Mouse (Mus musculus): ENCODE results near the gene Nudt6. TPM values are rescaled to one million over a fixed set of nuclear protein-coding genes. Genes with fewer than 3 reads are reported as not detected.

The Nudt6 gene
- polyA plus RNA-seq (2015; fragmentation: Nextera tagmentation; extraction: Ambion mirVana), result 8.3 and 8.6 TPM in 2 replicates

DNA sequence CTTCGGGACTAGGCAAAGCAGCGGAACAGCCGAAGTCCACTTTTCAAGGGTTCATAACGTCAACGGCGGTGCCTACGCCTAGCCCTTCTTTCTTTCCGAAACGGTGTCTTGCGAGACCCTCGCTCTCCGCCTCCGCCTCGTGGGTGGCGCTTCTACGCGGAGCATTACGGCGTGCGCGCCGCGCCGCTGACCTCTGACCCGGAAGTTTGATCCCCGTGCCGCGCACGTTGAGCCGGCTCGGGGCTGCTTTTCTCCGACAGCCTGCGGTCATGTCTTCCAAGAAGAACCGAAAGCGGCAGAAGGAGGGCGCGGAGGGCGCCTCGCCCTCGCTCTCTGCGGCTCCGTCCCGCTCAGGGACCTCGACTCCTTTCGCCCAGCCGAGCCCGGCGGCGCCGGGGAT, at the start of gene Nudt6:
TSS of gene Nudt6 (minus strand) at position 140 of the 400 bp plus-strand sequence.
- ATAC-seq (ENCODE audit: insufficient read depth, low FRiP score, low read depth), result peak; percentile 87
- H3K4me1 ChIP-seq, result peaks cover 7% of the 10 kb centered on the region; the same call in 1 of the 2 replicates
- WGBS, result under 1% methylated on average over 50 of the region's 50 CpGs
- peak within 1 kb of the TSS; percentile 95 for H3K27ac ChIP-seq
- H3K9ac ChIP-seq, result peak within 1 kb of the TSS; percentile 66
- peak within 1 kb of the TSS; percentile 78 for H3K4me2 ChIP-seq
- no peaks in the 10 kb centered on the region for H3K27me3 ChIP-seq (replicated peaks)
- H3K4me3 ChIP-seq (replicated peaks), result peak within 1 kb of the TSS; percentile 90
- H3K9me3 ChIP-seq, result no peaks in the 10 kb centered on the region
- no peaks in the 10 kb centered on the region for H3K36me3 ChIP-seq

DNA sequence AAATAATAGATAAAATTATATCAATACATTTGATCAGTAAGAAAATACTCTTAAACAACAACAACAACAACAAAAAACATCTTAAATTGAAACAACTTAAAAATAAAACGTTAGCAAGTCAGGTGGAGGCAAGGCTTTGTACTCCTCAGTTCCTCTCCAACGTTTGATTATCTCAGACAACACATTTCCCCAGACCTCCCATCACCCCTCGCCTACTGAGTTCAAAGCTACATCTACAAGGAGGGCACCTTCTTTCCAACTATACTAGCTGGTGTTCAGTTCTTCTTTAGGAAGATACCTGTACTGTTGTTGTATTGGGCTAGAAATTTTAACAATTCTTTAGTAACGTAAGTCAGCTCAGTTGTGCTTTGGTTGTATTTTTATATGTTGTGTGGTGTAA, 49.3 kb upstream of the Nudt6 start:
- H3K27ac ChIP-seq, result no peak overlapping the region
- no peaks in the 10 kb centered on the region for H3K27me3 ChIP-seq (replicated peaks)
- H3K9me3 ChIP-seq, result no peaks in the 10 kb centered on the region
- no peak for ATAC-seq (ENCODE audit: insufficient read depth, low FRiP score, low read depth)
- no peak overlapping the region for H3K9ac ChIP-seq
- H3K4me3 ChIP-seq (replicated peaks), result no peak overlapping the region
- H3K36me3 ChIP-seq, result no peaks in the 10 kb centered on the region
- H3K4me1 ChIP-seq, result no peaks in the 10 kb centered on the region
- no peak overlapping the region for H3K4me2 ChIP-seq
- 77% methylated on average over 4 of the region's 4 CpGs for WGBS

DNA sequence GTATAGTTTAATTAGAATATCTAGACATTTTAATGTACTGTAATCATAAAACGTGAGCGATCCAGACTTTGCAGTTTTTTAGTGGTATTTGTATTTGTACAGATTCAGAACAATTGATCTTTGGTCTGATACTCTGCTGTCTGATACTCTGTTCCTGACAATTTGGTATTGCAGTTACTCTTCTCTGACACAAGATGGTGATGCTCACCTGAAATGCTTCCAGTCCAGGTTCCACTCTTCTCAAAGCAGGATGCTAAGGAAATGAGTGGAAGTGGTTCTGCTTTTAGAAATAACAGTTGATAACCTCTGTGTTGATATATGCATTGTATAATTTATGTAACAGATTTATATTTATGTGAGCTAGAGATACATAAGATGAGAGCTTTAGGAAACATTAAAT, 48.2 kb upstream of the Nudt6 start:
- WGBS, result 91% methylated on average over 2 of the region's 2 CpGs
- H3K4me1 ChIP-seq, result no peaks in the 10 kb centered on the region
- H3K4me3 ChIP-seq (replicated peaks), result no peak overlapping the region
- ATAC-seq (ENCODE audit: insufficient read depth, low FRiP score, low read depth), result no peak
- H3K9me3 ChIP-seq, result no peaks in the 10 kb centered on the region
- no peak overlapping the region for H3K9ac ChIP-seq
- H3K36me3 ChIP-seq, result no peaks in the 10 kb centered on the region
- no peaks in the 10 kb centered on the region for H3K27me3 ChIP-seq (replicated peaks)
- H3K27ac ChIP-seq, result no peak overlapping the region
- no peak overlapping the region for H3K4me2 ChIP-seq

DNA sequence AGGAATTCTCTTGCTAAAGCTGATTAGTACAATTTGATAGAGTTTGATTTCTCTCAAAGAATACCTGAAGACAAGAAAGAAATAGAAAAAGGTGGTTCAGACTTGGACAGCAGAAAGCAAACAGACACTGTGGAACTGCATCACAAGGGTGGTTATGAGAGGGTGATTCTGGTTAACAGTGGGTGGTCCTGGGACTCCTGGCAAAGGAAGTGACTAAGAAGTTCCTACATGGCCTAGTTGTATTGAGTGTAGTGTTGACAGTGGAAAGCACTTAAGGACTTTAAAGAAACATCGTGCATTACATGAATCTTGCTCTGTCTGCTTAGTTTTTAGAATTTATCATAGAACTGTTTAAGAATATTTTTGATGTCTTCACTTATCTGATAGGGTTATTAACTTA, 36.0 kb upstream of the Nudt6 start:
- no peak overlapping the region for H3K4me2 ChIP-seq
- H3K27ac ChIP-seq, result no peak overlapping the region
- H3K9me3 ChIP-seq, result no peaks in the 10 kb centered on the region
- no peak for ATAC-seq (ENCODE audit: insufficient read depth, low FRiP score, low read depth)
- WGBS, result 64% methylated on average over 1 of the region's 1 CpGs
- H3K4me3 ChIP-seq (replicated peaks), result no peak overlapping the region
- no peaks in the 10 kb centered on the region for H3K4me1 ChIP-seq
- H3K9ac ChIP-seq, result no peak overlapping the region
- H3K27me3 ChIP-seq (replicated peaks), result no peaks in the 10 kb centered on the region
- peaks cover 5% of the 10 kb centered on the region; the same call in 1 of the 2 replicates for H3K36me3 ChIP-seq

DNA sequence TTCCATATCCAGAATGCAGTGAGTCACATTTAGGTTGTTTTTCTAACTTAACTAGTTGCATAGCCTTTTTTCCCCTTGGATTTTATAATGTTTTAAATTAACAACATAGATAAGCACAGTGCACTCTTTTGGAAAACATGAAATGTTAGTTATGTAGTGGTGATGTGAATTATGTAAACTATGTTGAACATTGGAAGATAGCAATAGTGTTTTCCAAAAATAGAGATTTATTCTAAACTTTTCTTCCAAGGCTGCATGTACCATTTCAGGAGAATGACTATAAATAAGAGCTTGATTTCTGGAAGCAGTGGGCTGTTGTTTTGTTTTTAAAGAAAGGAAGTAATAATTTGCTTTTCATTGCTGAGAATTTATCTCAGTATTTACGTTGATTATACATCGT, 23.4 kb upstream of the Nudt6 start:
- 84% methylated on average over 2 of the region's 2 CpGs for WGBS
- Histone ChIP-seq H3K4me1 (no peaks in the 10 kb centered on the region), H3K9ac (no peak overlapping the region), H3K9me3 (no peaks in the 10 kb centered on the region), H3K4me2 (no peak overlapping the region), H3K27me3 (replicated peaks) (no peaks in the 10 kb centered on the region), H3K36me3 (no peaks in the 10 kb centered on the region), H3K27ac (no peak overlapping the region), H3K4me3 (replicated peaks) (no peak overlapping the region)
- no peak for ATAC-seq (ENCODE audit: insufficient read depth, low FRiP score, low read depth)

DNA sequence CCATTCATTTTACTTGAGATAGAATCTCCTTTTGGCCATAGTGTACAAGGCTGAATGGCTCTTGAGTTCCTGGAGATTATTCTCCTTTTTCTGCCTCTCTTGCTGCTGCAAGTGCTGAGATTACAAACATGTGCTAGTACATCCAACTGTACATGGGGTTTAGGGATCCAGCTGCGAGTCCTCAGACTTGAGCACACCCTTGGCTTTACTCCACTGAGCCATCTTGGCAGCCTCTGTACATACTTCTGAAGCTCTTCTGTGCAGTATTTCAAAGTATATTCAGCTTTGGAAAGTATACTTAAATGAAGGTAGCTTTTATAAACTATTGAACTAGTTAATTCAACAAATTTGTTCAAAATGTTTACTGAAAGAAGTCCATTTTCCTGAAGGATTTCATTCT, 19.8 kb upstream of the Nudt6 start:
- H3K27ac ChIP-seq, result peak overlapping the region; percentile 28; the same call in 1 of the 2 replicates
- no peak overlapping the region for H3K9ac ChIP-seq
- ATAC-seq (ENCODE audit: insufficient read depth, low FRiP score, low read depth), result no peak
- 39% methylated on average over 1 of the region's 1 CpGs for WGBS
- H3K27me3 ChIP-seq (replicated peaks), result no peaks in the 10 kb centered on the region
- H3K36me3 ChIP-seq, result no peaks in the 10 kb centered on the region
- no peaks in the 10 kb centered on the region for H3K4me1 ChIP-seq
- H3K4me3 ChIP-seq (replicated peaks), result no peak overlapping the region
- H3K4me2 ChIP-seq, result no peak overlapping the region
- H3K9me3 ChIP-seq, result no peaks in the 10 kb centered on the region

DNA sequence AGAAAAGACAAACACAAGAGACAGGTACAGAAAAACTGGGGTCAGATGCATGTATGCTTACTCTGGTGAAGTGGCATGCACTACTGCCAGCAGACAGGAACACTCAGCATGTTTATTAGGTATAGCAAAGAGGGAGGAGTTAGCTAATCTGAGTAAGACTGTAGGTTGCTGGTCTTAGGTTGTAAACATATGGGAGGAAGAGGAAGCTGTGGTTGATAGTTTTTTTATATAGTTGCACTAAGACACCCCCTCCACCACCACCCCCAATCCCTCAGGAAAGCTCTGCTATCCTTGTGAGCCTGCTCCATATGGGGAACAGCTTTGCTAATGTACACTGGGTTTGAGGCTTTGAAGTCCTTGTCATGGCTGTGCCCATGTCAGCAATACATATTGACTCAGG, 10.3 kb upstream of the Nudt6 start:
- no peaks in the 10 kb centered on the region for H3K27me3 ChIP-seq (replicated peaks)
- H3K4me1 ChIP-seq, result no peaks in the 10 kb centered on the region
- no peak overlapping the region for H3K4me2 ChIP-seq
- no peaks in the 10 kb centered on the region for H3K9me3 ChIP-seq
- ATAC-seq (ENCODE audit: insufficient read depth, low FRiP score, low read depth), result no peak
- no peak overlapping the region for H3K4me3 ChIP-seq (replicated peaks)
- no peak overlapping the region for H3K27ac ChIP-seq
- H3K36me3 ChIP-seq, result peaks cover 11% of the 10 kb centered on the region; the same call in 1 of the 2 replicates
- H3K9ac ChIP-seq, result no peak overlapping the region

DNA sequence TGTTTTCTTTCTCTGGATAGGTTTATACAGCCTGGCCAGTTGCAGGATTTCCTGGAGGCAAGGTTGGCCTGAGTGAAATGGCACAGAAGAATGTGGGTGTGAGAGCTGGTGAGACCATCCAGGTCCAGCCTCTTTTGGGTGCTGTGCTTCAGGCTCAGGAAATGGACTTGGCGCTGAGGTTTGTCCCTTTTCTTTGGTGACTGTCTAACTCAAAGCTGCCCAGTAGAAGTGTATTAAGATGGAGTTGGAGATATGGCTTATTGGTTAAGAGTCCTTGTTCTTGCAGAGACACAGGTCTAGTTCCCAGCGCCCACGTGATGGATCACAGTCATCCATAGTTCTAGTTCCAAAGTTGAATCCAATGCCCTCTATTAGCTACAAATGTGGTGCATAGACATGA, 6.1 kb upstream of the Nudt6 start:
- Histone ChIP-seq H3K9ac (no peak overlapping the region), H3K4me1 (peaks cover 4% of the 10 kb centered on the region; the same call in 1 of the 2 replicates), H3K4me2 (no peak overlapping the region), H3K9me3 (no peaks in the 10 kb centered on the region), H3K4me3 (replicated peaks) (no peak overlapping the region), H3K36me3 (peaks cover 8% of the 10 kb centered on the region; the same call in 1 of the 2 replicates), H3K27me3 (replicated peaks) (no peaks in the 10 kb centered on the region), H3K27ac (no peak overlapping the region)
- 94% methylated on average over 3 of the region's 3 CpGs for WGBS
- no peak for ATAC-seq (ENCODE audit: insufficient read depth, low FRiP score, low read depth)

DNA sequence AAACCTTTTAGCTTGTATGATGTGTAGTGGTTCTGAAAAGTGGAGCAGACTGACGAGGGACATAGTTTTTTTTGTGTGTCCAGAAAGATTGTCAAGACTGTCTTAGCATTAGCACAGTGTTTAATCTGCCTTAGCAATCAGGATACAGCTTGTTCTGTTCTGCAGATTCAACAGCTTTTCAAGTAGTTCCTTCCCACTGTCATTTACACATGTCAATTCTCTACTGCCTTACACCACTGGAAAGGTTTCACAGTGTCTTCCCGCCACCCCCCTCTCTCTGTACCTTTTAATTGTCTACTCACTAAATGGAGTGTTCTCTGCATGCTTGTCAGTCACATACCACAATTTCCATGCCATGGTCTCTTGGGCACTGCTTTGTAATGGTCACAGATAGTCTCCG, 1.2 kb upstream of the Nudt6 start:
- WGBS, result 9% methylated on average over 3 of the region's 3 CpGs
- H3K9me3 ChIP-seq, result no peaks in the 10 kb centered on the region
- H3K27ac ChIP-seq, result no peak overlapping the region
- peak overlapping the region; percentile 59; the same call in 1 of the 2 replicates for H3K9ac ChIP-seq
- peak overlapping the region; percentile 89 for H3K4me3 ChIP-seq (replicated peaks)
- H3K4me1 ChIP-seq, result peaks cover 7% of the 10 kb centered on the region; the same call in 1 of the 2 replicates
- H3K4me2 ChIP-seq, result peak overlapping the region; percentile 78
- H3K36me3 ChIP-seq, result peaks cover 3% of the 10 kb centered on the region; the same call in 1 of the 2 replicates
- no peaks in the 10 kb centered on the region for H3K27me3 ChIP-seq (replicated peaks)
- ATAC-seq (ENCODE audit: insufficient read depth, low FRiP score, low read depth), result no peak

DNA sequence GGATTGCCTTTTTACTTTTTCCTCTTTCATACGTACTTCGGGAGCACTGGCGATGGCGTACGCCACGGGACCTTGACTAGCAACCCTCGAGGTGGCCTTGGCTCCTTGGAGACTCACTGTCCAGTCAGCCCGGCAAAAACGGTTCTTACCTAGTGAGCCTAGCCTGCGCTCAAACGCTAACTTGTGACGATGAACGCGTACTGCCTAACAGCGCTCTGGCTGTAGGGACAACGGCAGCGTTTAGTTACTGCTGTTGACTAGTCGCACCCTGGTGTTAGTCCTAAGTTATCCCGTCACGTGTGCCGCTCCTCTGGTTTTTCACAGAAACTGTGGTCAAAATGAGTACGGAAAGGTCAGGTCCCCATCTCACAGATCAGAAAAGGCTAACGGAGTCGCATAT, 630 bp upstream of the Nudt6 start:
- ATAC-seq (ENCODE audit: insufficient read depth, low FRiP score, low read depth), result no peak
- Histone ChIP-seq H3K4me2 (peak overlapping the region; percentile 78), H3K27me3 (replicated peaks) (no peaks in the 10 kb centered on the region), H3K27ac (peak overlapping the region; percentile 93), H3K9ac (peak overlapping the region; percentile 59; the same call in 1 of the 2 replicates), H3K36me3 (no peaks in the 10 kb centered on the region), H3K9me3 (no peaks in the 10 kb centered on the region), H3K4me1 (peaks cover 7% of the 10 kb centered on the region; the same call in 1 of the 2 replicates), H3K4me3 (replicated peaks) (peak overlapping the region; percentile 89)
- under 1% methylated on average over 24 of the region's 24 CpGs for WGBS

DNA sequence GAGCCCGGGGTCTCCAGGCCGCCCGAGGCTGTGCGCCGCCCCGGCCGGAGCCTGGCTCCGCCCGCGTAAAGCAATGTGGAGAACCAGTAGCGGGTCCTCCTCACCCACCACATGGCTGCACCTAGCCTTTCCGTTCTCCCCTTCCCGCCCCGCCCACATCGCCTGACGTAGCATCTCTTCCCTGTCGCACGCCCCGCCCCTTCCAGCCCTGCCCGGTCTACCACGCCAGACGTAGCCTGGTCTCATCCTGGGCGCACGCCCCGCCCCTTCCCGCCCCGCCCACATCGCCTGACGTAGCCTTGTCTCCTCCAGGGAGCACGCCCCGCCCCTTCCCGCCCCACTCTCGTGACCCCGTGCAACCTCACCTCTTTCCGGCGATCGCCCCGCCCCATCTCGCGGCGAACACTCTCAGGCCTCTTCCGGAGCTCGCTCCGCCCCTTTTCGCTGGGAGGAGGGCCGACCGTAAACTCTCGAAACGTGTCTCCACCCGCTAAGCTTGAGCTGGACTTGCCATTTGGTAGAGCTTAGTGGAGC, 486 bp downstream of the Nudt6 start, which contains the start of gene Spata5:
TSS of gene Spata5 (plus strand) at position 439 of the 534 bp plus-strand sequence.
- H3K27ac ChIP-seq, result peak within 1 kb of the TSS; percentile 95
- WGBS, result 1% methylated on average over 46 of the region's 50 CpGs
- H3K4me3 ChIP-seq (replicated peaks), result peak within 1 kb of the TSS; percentile 90
- no peaks in the 10 kb centered on the region for H3K36me3 ChIP-seq
- peaks cover 7% of the 10 kb centered on the region; the same call in 1 of the 2 replicates for H3K4me1 ChIP-seq
- no peaks in the 10 kb centered on the region for H3K27me3 ChIP-seq (replicated peaks)
- peak within 1 kb of the TSS; percentile 66 for H3K9ac ChIP-seq
- no peaks in the 10 kb centered on the region for H3K9me3 ChIP-seq
- ATAC-seq (ENCODE audit: insufficient read depth, low FRiP score, low read depth), result peak; percentile 96
- peak within 1 kb of the TSS; percentile 78 for H3K4me2 ChIP-seq

DNA sequence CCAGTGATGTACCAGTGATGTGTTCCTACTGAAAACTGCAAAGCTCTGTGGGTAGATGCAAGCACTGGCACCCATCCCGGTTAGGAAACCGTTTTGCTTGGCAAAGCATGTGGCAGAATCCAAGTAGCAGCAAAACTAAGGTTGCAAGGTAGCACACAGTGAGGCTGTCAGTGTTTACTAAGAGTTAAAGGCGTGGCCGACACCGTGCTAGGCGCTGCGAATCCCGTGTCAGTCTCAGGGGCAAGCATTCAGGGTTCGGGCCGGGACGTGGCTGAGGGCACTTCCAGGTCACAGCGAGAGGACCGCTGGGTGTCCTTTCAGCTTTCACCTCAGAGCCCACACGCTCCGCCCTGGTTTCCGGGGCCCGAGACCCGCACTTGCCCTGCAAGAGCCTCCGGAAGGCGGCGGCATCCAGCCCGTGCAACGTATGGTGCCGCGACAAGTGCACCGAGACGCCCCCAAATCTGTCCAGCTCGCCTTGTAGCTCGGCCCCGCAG, 1.0 kb downstream of the Nudt6 start:
- Histone ChIP-seq H3K27ac (peak overlapping the region; percentile 95), H3K9ac (peak overlapping the region; percentile 66), H3K4me1 (peaks cover 7% of the 10 kb centered on the region; the same call in 1 of the 2 replicates), H3K27me3 (replicated peaks) (no peaks in the 10 kb centered on the region), H3K4me2 (peak overlapping the region; percentile 62), H3K4me3 (replicated peaks) (peak overlapping the region; percentile 90), H3K9me3 (no peaks in the 10 kb centered on the region), H3K36me3 (no peaks in the 10 kb centered on the region)
- WGBS, result under 1% methylated on average over 30 of the region's 30 CpGs
- ATAC-seq (ENCODE audit: insufficient read depth, low FRiP score, low read depth), result no peak; the same call in 1 of the 2 replicates

Measured in stomach, embryonic 15.5 days (tissue).